Mouse (Mus musculus) lung, postnatal 36 days (tissue): ENCODE data around the gene Acot12.
"Not testable (repeated sequence)": the region's sequence is repeated elsewhere in the genome, so short reads cannot be mapped to it uniquely, and the experiment has no call there.

ENCODE experiments used
- DNase-seq: peaks from one replicate; pipeline ENCODE4 v3.0.0; 2022; ENCODE audit warnings: mixed read lengths

Gene Acot12

GRCm38 (mm10) chr13:91760302-91761050 lies 19.2 kb downstream of the Acot12 start:
- no peak for DNase-seq

- DNase-seq = no peak
Observed at GRCm38 (mm10) chr13:91761654-91762445, 20.5 kb downstream of the Acot12 start.

- not testable (repeated sequence) for DNase-seq
Observed at GRCm38 (mm10) chr13:91763654-91764053, 22.3 kb downstream of the Acot12 start.

GRCm38 (mm10) chr13:91765627-91766026 lies 24.3 kb downstream of the Acot12 start:
- DNase-seq = no peak

GRCm38 (mm10) chr13:91768683-91769651 lies 27.7 kb downstream of the Acot12 start:
- no peak for DNase-seq

GRCm38 (mm10) chr13:91778092-91778491 lies 36.8 kb downstream of the Acot12 start:
- DNase-seq = no peak

- DNase-seq = no peak
Observed at GRCm38 (mm10) chr13:91779892-91780291, 38.6 kb downstream of the Acot12 start.

GRCm38 (mm10) chr13:91792035-91792434 lies 50.7 kb downstream of the Acot12 start:
- no peak for DNase-seq

- no peak for DNase-seq
Observed at GRCm38 (mm10) chr13:91794926-91795436, 53.7 kb downstream of the Acot12 start.

GRCm38 (mm10) chr13:91795593-91795992 lies 54.3 kb downstream of the Acot12 start:
- DNase-seq = no peak

- DNase-seq = no peak
Observed at GRCm38 (mm10) chr13:91796003-91796402, 54.7 kb downstream of the Acot12 start.

- no peak for DNase-seq
Observed at GRCm38 (mm10) chr13:91796916-91797315, 55.6 kb downstream of the Acot12 start.

GRCm38 (mm10) chr13:91797442-91797841 lies 56.1 kb downstream of the Acot12 start:
- no peak for DNase-seq

GRCm38 (mm10) chr13:91801726-91802125 lies 60.4 kb downstream of the Acot12 start:
- DNase-seq = no peak

- DNase-seq = peak; percentile 93
Observed at GRCm38 (mm10) chr13:91807155-91807839, 66.0 kb downstream of the Acot12 start, which contains the start of gene Zcchc9. TSS of gene Zcchc9 (minus strand) at chr13:91807705.

GRCm38 (mm10) chr13:91807874-91808575 lies 66.7 kb downstream of the Acot12 start:
- no peak for DNase-seq

GRCm38 (mm10) chr13:91809476-91809875 lies 68.2 kb downstream of the Acot12 start:
- DNase-seq = peak; percentile 7

- no peak for DNase-seq
Observed at GRCm38 (mm10) chr13:91814670-91815069, 73.4 kb downstream of the Acot12 start.

GRCm38 (mm10) chr13:91823735-91824134 lies 82.4 kb downstream of the Acot12 start:
- no peak for DNase-seq

GRCm38 (mm10) chr13:91824845-91825550 lies 83.7 kb downstream of the Acot12 start:
- DNase-seq = peak; percentile 47

GRCm38 (mm10) chr13:91826066-91826465 lies 84.8 kb downstream of the Acot12 start:
- peak; percentile 4 for DNase-seq
